Mouse (Mus musculus): ENCODE data around the gene Hoxb6. TPM values are rescaled to one million over a fixed set of nuclear protein-coding genes. Genes with fewer than 3 reads are reported as not detected.

The Hoxb6 gene
- polyA plus RNA-seq, 1 experiment: 62.7 TPM

DNA sequence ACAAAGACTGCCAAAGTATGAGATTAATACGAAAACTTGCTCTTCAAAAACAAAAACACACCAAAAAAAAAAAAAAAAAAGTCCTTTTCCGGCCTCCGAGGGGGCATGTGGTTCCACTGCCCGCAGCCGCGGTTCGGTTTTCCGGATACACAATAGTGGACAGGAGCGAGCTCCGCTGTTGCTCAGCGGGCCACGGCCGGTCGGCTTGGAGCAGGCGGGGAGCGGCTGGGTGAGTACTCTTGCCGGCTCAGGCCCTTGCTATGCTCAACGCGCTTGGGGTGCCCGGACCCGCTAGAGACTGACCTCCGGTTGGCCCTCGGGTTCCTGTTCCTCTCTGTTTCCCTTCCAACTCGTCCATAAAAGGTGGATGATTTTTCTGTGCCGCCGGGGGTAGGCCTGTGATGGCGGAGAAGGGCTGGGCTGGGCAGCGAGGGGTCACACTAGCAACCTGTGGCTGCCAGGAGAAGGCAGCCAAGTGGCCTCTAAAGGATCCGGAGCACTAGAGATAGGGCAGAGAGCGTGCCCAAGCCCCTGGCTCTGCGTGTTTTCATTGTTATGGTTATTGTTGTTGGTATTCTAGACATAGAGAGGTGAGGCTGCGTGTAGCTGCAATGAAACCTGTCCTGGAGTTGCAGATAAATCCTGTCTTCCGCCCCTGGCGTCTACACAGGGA is 22.5 kb downstream of the Hoxb6 start:
- peaks cover 13% of the 10 kb centered on the region; the same call in 1 of the 2 replicates for H3K4me1 ChIP-seq (ENCODE audit: control insufficient read depth, insufficient read depth, low read length)
- whole genome bisulfite sequencing: 3% methylated on average over 34 of the region's 34 CpGs

DNA sequence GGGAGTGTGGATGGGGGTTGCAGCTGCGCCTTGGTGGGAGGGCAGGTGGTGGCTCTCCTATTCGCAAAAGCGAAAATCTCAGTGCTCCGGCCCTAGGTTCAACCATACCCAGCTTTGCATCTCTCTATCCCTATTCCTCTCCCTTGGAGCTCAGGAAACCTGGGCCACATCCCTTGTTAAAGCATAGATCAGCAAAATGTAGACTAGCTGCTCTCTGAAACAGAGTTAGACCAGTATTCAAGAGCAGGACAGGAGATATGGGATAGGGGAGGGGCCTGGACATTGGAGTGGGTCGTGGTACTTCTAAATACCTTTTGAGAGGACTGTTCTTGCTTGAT is 23.0 kb downstream of the Hoxb6 start:
- Histone ChIP-seq H3K27me3 (replicated peaks; ENCODE audit: control insufficient read depth, insufficient read depth, low read length) (no peaks in the 10 kb centered on the region), H3K4me3 (ENCODE audit: insufficient read depth, low read depth, low read length) (peak overlapping the region; percentile 60), H3K27ac (ENCODE audit: insufficient read depth, low read depth, low read length) (peak overlapping the region; percentile 95), H3K4me1 (ENCODE audit: control insufficient read depth, insufficient read depth, low read length) (peaks cover 9% of the 10 kb centered on the region; the same call in 1 of the 2 replicates), H3K36me3 (ENCODE audit: control insufficient read depth, insufficient read depth, low read length) (no peaks in the 10 kb centered on the region)
- no peak for DNase-seq
- 18% methylated on average over 5 of the region's 5 CpGs for WGBS
- no peak for TF ChIP-seq POLR2A (IDR thresholded peaks at IDR 0.05; ENCODE audit: low read depth, low read length)
- no peak for TF ChIP-seq CTCF (conservative IDR thresholded peaks at IDR 0.05; ENCODE audit: insufficient read depth, insufficient read length, low read depth, low read length)

More for the DNA sequence above, 22.5 kb downstream of the Hoxb6 start:
- DNase-seq: peak; percentile 85
- Histone ChIP-seq H3K4me3 (ENCODE audit: insufficient read depth, low read depth, low read length) (peak overlapping the region; percentile 60), H3K27ac (ENCODE audit: insufficient read depth, low read depth, low read length) (peak overlapping the region; percentile 95), H3K36me3 (ENCODE audit: control insufficient read depth, insufficient read depth, low read length) (no peaks in the 10 kb centered on the region), H3K27me3 (replicated peaks; ENCODE audit: control insufficient read depth, insufficient read depth, low read length) (no peaks in the 10 kb centered on the region)
- no peak for TF ChIP-seq CTCF (conservative IDR thresholded peaks at IDR 0.05; ENCODE audit: insufficient read depth, insufficient read length, low read depth, low read length)
- TF ChIP-seq POLR2A (IDR thresholded peaks at IDR 0.05; ENCODE audit: low read depth, low read length): no peak

DNA sequence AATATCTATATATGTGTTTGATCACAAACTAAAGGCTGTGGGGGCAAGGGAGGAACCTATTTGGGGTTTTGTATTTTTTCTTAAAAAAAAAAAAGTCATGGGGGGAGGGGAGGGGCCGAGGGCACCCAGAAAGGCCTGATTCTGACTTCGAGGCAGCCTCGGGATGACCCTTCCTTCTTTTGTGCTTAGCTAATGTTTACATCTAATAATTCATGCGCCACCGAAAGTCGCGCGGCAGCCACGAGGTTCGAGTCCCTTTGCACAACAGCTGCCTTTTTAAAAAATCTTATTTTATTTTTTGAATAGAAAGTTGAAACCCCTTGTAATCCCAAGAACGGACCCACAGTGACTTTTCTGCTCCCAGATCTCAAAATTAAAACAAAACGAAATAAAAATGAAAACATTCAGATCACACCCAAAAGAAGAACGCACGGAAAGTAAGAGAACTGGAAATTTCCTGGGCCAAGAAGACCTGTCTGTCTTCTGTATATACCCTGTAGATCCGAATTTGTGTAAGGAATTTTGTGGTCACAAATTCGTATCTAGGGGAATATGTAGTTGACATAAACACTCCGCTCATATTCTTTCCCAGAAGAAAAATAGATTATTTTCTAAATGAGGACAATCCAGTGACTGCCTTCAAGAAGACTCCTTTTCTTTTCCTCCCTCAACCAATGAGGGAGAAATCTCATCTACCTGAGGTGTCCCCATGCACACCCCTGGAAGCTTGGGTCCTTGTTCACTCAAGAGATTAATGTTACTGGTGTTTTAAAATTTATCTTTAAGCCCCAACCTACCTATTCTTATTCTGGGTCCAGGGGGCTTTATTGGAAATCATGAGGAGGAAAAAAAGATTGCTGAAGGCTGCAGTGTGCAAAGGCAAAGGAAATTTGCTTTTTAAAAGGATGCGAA is 24.7 kb downstream of the Hoxb6 start:
- Histone ChIP-seq H3K4me3 (ENCODE audit: insufficient read depth, low read depth, low read length) (no peak overlapping the region), H3K4me1 (ENCODE audit: control insufficient read depth, insufficient read depth, low read length) (peaks cover 9% of the 10 kb centered on the region; the same call in 1 of the 2 replicates), H3K36me3 (ENCODE audit: control insufficient read depth, insufficient read depth, low read length) (peaks cover 1% of the 10 kb centered on the region; the same call in 1 of the 2 replicates), H3K27ac (ENCODE audit: insufficient read depth, low read depth, low read length) (peak overlapping the region; percentile 86), H3K27me3 (replicated peaks; ENCODE audit: control insufficient read depth, insufficient read depth, low read length) (no peaks in the 10 kb centered on the region)
- WGBS: 24% methylated on average over 18 of the region's 18 CpGs
- no peak for TF ChIP-seq POLR2A (IDR thresholded peaks at IDR 0.05; ENCODE audit: low read depth, low read length)
- no peak for TF ChIP-seq CTCF (conservative IDR thresholded peaks at IDR 0.05; ENCODE audit: insufficient read depth, insufficient read length, low read depth, low read length)
- no peak for DNase-seq

DNA sequence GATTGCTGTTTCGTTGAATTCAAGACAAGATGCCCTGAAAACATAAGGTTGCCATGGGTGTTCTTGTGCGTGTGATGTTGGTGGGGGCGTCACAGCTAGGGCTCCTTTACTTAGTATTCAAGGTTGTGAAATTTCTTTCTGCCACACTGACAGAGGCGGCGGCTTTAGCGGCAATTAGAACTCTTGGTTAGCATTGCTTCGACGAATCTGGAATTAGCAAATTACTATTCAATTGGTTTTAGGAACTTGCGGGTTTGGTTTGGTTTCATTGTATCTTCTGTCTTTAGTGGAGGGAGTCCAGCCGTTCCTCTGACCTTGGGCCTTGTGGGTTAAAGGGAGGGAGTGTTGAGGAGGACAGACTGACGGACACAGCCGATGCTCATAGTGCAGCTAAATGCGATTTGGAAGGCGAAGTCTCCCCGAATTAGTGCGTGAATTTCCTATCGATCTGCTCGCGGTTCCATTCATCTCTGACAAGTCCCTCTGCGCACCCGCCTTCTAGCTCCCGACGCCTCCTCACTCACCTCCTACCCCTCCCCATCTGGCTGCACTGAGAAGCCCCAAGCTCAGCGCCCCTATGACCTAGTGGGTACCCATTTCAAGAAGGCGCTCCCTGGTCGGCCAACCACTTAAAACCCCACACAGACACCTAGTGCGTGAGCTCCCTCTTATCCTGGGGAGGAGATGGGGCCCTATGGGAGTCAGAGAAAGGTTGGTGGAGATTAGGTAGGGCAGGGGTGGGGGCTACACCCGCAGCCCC is 25.5 kb downstream of the Hoxb6 start, which contains the start of gene Hoxb4:
Gene Hoxb4, plus strand, starts transcription at position 660 of the 760 bp plus-strand sequence.
- Histone ChIP-seq H3K4me3 (ENCODE audit: insufficient read depth, low read depth, low read length) (peak within 1 kb of the TSS; percentile 92), H3K36me3 (ENCODE audit: control insufficient read depth, insufficient read depth, low read length) (peaks cover 1% of the 10 kb centered on the region; the same call in 1 of the 2 replicates), H3K27ac (ENCODE audit: insufficient read depth, low read depth, low read length) (peak within 1 kb of the TSS; percentile 99), H3K27me3 (replicated peaks; ENCODE audit: control insufficient read depth, insufficient read depth, low read length) (no peaks in the 10 kb centered on the region), H3K4me1 (ENCODE audit: control insufficient read depth, insufficient read depth, low read length) (peaks cover 9% of the 10 kb centered on the region; the same call in 1 of the 2 replicates)
- 12% methylated on average over 28 of the region's 28 CpGs for WGBS
- DNase-seq: no peak
- no peak for TF ChIP-seq POLR2A (IDR thresholded peaks at IDR 0.05; ENCODE audit: low read depth, low read length)
- no peak for TF ChIP-seq CTCF (conservative IDR thresholded peaks at IDR 0.05; ENCODE audit: insufficient read depth, insufficient read length, low read depth, low read length)

DNA sequence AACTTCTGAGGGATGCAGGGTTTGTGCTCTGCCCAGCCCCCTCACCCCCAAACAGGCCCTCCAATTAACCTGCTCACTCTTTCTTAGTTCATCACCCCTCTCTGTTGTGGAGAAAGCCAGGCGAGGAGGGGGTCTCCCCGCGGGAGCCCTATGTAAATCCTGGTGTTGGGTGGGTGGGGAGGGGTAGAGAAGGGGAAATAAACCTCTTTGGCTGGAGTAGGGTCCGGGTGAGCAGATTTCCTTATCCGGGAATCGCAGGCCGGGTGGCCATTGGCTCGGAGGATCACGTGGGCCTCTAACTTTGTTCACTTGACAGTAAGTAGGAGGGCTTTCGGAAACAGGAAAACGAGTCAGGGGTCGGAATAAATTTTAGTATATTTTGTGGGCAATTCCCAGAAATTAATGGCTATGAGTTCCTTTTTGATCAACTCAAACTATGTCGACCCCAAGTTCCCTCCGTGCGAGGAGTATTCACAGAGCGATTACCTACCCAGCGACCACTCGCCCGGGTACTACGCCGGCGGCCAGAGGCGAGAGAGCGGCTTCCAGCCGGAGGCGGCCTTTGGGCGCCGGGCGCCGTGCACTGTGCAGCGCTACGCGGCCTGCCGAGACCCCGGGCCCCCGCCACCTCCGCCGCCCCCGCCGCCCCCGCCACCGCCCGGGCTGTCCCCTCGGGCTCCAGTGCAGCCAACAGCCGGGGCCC is 26.2 kb downstream of the Hoxb6 start:
- DNase-seq: peak; percentile 95
- H3K36me3 ChIP-seq (ENCODE audit: control insufficient read depth, insufficient read depth, low read length): peaks cover 1% of the 10 kb centered on the region; the same call in 1 of the 2 replicates
- TF ChIP-seq CTCF (conservative IDR thresholded peaks at IDR 0.05; ENCODE audit: insufficient read depth, insufficient read length, low read depth, low read length) (no peak), POLR2A (IDR thresholded peaks at IDR 0.05; ENCODE audit: low read depth, low read length) (no peak)

More for the DNA sequence above, 26.2 kb downstream of the Hoxb6 start:
- WGBS: under 1% methylated on average over 45 of the region's 45 CpGs
- Histone ChIP-seq H3K4me1 (ENCODE audit: control insufficient read depth, insufficient read depth, low read length) (peaks cover 6% of the 10 kb centered on the region; the same call in 1 of the 2 replicates), H3K27me3 (replicated peaks; ENCODE audit: control insufficient read depth, insufficient read depth, low read length) (no peaks in the 10 kb centered on the region), H3K27ac (ENCODE audit: insufficient read depth, low read depth, low read length) (peak overlapping the region; percentile 99), H3K4me3 (ENCODE audit: insufficient read depth, low read depth, low read length) (peak overlapping the region; percentile 92)

All from kidney, adult 2 months (tissue).